Mouse (Mus musculus): ENCODE measurements around the gene Ptprc. TPM values are rescaled to one million over a fixed set of nuclear protein-coding genes. Genes with fewer than 3 reads are reported as not detected.

Gene Ptprc
- polyA plus RNA-seq, 1 experiment from 2014 or later: 0.59 TPM

DNA sequence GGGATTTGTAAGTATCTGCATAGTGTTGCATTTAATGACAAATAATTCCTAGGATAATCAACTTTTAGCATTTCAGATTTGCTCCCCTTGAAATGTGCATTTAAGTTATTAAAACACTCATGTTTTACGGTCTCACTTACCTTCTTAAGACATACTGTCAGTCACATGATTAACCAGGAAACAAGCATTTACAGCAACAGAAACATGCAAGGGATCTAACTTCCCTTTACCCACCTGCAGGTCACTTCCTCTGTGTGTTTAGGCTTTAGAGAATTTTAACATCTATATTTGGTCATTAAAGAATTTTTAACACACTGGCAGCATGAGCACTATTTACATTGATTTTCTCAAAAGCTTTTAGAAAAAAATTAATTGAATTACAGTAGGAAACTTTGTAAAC is 50.2 kb downstream of the Ptprc start:
- no peak overlapping the region for H3K9ac ChIP-seq (ENCODE audit: low read depth, low read length)
- H3K27me3 ChIP-seq (ENCODE audit: control insufficient read depth, insufficient read depth, low read depth, low read length): no peaks in the 10 kb centered on the region
- no peak overlapping the region for H3K4me2 ChIP-seq (ENCODE audit: low read length)
- WGBS: 96% methylated on average over 1 of the region's 1 CpGs
- no peak overlapping the region for H3K4me3 ChIP-seq (ENCODE audit: low read depth, low read length)
- H3K36me3 ChIP-seq (ENCODE audit: control insufficient read depth, insufficient read depth, low read length): no peaks in the 10 kb centered on the region
- no peak overlapping the region for H3K27ac ChIP-seq (ENCODE audit: low read length)
- H3K4me1 ChIP-seq (ENCODE audit: control insufficient read depth, insufficient read depth, low read length): no peaks in the 10 kb centered on the region
- no peaks in the 10 kb centered on the region for H3K9me3 ChIP-seq (replicated peaks; ENCODE audit: control insufficient read depth, low read length, poor library complexity, severe bottlenecking)
- ATAC-seq: no peak

DNA sequence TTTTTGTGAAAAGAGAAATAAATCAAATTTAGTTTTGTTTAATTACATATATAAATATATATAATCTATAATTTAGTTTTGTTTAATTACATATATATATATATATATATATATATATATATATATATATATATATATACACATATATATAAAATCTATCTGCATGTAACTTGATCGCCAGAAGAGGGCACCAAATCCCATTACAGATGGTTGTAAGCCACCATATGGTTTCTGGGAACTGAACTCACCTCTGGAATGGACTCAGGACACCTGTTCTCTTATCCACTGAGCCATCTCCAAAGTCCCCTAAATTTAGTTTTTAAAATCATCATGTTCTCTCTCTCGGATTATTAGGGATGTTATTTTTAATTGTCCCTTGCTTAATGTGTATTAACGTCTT is 51.6 kb downstream of the Ptprc start:
- Histone ChIP-seq H3K4me1 (ENCODE audit: control insufficient read depth, insufficient read depth, low read length) (no peaks in the 10 kb centered on the region), H3K36me3 (ENCODE audit: control insufficient read depth, insufficient read depth, low read length) (no peaks in the 10 kb centered on the region), H3K9me3 (replicated peaks; ENCODE audit: control insufficient read depth, low read length, poor library complexity, severe bottlenecking) (no peaks in the 10 kb centered on the region), H3K4me3 (ENCODE audit: low read depth, low read length) (no peak overlapping the region), H3K9ac (ENCODE audit: low read depth, low read length) (no peak overlapping the region), H3K27me3 (ENCODE audit: control insufficient read depth, insufficient read depth, low read depth, low read length) (no peaks in the 10 kb centered on the region), H3K4me2 (ENCODE audit: low read length) (no peak overlapping the region), H3K27ac (ENCODE audit: low read length) (no peak overlapping the region)
- WGBS: 44% methylated on average over 3 of the region's 3 CpGs
- ATAC-seq: no peak

DNA sequence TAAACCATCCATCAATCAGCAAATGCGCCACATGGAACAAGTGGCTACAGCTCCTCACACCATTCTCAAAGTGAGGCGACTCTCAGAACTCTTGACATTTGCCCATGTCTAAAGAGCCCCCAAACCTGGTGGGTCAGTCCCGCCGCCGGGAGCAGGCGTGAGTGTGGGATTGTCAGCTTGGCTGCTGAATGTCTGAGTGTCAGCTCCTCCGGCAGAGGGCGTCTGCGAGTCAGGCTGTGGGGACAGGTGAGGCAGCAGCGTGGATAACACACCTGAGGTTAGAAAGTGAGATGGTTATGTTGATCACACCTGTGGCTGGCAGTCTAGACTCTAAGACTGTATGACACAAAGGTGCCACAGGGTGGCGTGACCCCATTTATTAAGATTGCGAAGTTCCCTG is 55.6 kb downstream of the Ptprc start:
- Histone ChIP-seq H3K4me1 (ENCODE audit: control insufficient read depth, insufficient read depth, low read length) (no peaks in the 10 kb centered on the region), H3K27ac (ENCODE audit: low read length) (no peak overlapping the region), H3K4me2 (ENCODE audit: low read length) (no peak overlapping the region), H3K4me3 (ENCODE audit: low read depth, low read length) (no peak overlapping the region), H3K9me3 (replicated peaks; ENCODE audit: control insufficient read depth, low read length, poor library complexity, severe bottlenecking) (no peaks in the 10 kb centered on the region), H3K9ac (ENCODE audit: low read depth, low read length) (no peak overlapping the region), H3K27me3 (ENCODE audit: control insufficient read depth, insufficient read depth, low read depth, low read length) (no peaks in the 10 kb centered on the region), H3K36me3 (ENCODE audit: control insufficient read depth, insufficient read depth, low read length) (no peaks in the 10 kb centered on the region)
- 64% methylated on average over 12 of the region's 12 CpGs for WGBS
- ATAC-seq: no peak

DNA sequence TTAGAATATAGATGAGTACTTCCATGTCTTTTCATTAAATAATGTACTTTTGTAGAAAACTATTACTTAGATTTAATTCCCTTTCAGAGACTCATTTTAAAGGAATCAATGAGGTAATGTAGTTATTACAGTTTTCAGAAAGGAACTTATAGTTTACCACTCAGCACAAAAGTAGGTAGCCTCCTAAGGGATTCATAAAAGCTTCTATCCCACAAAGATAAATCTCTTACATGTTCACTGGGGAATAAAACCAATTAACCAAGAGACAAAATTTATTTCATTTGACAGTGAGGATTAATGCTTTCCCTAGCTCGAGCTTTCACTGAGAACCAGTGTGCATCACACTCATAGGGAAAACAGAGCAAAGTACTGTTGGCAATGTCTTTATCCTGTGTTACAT is 82.3 kb downstream of the Ptprc start:
- 46% methylated on average over 1 of the region's 1 CpGs for whole genome bisulfite sequencing
- Histone ChIP-seq H3K36me3 (ENCODE audit: control insufficient read depth, insufficient read depth, low read length) (no peaks in the 10 kb centered on the region), H3K4me2 (ENCODE audit: low read length) (no peak overlapping the region), H3K4me3 (ENCODE audit: low read depth, low read length) (no peak overlapping the region), H3K9me3 (replicated peaks; ENCODE audit: control insufficient read depth, low read length, poor library complexity, severe bottlenecking) (no peaks in the 10 kb centered on the region), H3K9ac (ENCODE audit: low read depth, low read length) (no peak overlapping the region), H3K4me1 (ENCODE audit: control insufficient read depth, insufficient read depth, low read length) (no peaks in the 10 kb centered on the region), H3K27me3 (ENCODE audit: control insufficient read depth, insufficient read depth, low read depth, low read length) (no peaks in the 10 kb centered on the region), H3K27ac (ENCODE audit: low read length) (no peak overlapping the region)
- no peak for ATAC-seq

DNA sequence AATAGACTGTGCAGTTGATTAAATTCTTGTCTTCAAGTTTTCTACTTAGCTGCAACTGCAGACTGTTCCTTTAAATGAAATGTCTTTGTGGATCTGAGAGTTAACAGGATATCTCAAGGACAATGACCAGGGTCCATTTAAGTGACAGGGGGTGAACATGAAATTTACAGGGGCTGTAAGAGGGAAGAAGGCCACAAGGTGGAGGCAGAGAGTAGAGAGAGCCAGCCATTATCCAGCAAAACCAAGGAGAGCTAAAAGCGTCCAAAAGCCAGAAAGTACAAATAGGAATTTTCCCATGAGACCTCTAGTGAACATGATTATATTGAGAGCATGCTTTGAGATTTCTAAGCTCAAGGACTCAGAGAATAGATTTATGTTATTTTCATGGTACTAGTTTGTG is 89.7 kb downstream of the Ptprc start:
- Histone ChIP-seq H3K4me1 (ENCODE audit: control insufficient read depth, insufficient read depth, low read length) (no peaks in the 10 kb centered on the region), H3K27ac (ENCODE audit: low read length) (no peak overlapping the region), H3K9ac (ENCODE audit: low read depth, low read length) (no peak overlapping the region), H3K9me3 (replicated peaks; ENCODE audit: control insufficient read depth, low read length, poor library complexity, severe bottlenecking) (no peaks in the 10 kb centered on the region), H3K27me3 (ENCODE audit: control insufficient read depth, insufficient read depth, low read depth, low read length) (no peaks in the 10 kb centered on the region), H3K4me3 (ENCODE audit: low read depth, low read length) (no peak overlapping the region), H3K4me2 (ENCODE audit: low read length) (no peak overlapping the region), H3K36me3 (ENCODE audit: control insufficient read depth, insufficient read depth, low read length) (no peaks in the 10 kb centered on the region)
- 0% methylated on average over 1 of the region's 1 CpGs for WGBS
- no peak for ATAC-seq

DNA sequence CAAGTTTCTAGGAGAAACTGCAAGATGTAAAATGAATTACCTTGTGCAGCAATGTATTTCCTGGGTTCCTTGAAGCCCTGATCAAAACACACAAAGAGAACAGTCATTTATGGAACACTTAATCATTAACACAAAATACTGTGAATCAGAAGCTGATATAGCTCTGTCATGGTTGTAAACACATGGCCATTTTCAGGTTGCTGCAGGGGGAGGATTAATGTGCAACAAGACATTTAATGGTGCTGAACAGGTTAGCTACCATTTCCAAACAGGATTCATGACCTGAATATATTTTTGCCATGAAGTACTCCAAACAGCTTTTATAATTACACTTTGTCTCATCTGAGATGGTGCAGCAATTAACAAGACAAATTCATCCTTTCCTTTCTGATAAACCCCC is 91.8 kb downstream of the Ptprc start:
- ATAC-seq: no peak
- H3K4me1 ChIP-seq (ENCODE audit: control insufficient read depth, insufficient read depth, low read length): no peaks in the 10 kb centered on the region
- H3K9me3 ChIP-seq (replicated peaks; ENCODE audit: control insufficient read depth, low read length, poor library complexity, severe bottlenecking): no peaks in the 10 kb centered on the region
- H3K27ac ChIP-seq (ENCODE audit: low read length): no peak overlapping the region
- no peak overlapping the region for H3K4me2 ChIP-seq (ENCODE audit: low read length)
- no peaks in the 10 kb centered on the region for H3K36me3 ChIP-seq (ENCODE audit: control insufficient read depth, insufficient read depth, low read length)
- no peaks in the 10 kb centered on the region for H3K27me3 ChIP-seq (ENCODE audit: control insufficient read depth, insufficient read depth, low read depth, low read length)
- no peak overlapping the region for H3K9ac ChIP-seq (ENCODE audit: low read depth, low read length)
- no peak overlapping the region for H3K4me3 ChIP-seq (ENCODE audit: low read depth, low read length)

DNA sequence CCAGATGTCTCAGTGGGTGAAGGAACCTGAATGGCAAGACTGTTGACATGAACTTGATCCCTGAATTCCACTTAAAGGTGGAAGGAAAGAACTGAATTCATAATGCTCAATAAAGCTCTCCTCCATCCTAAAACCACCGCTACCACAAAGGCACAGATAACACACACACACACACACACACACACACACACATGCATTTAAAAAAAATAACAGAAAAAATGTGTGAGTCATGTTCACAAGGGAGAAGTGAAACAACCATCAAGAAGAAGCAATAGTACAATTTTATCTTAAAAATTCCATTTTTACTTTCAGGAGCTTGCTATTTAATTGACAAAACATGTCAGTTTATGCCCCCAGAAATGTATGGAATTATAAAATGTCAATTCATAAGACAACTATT is 95.2 kb downstream of the Ptprc start:
- Histone ChIP-seq H3K9me3 (replicated peaks; ENCODE audit: control insufficient read depth, low read length, poor library complexity, severe bottlenecking) (no peaks in the 10 kb centered on the region), H3K4me1 (ENCODE audit: control insufficient read depth, insufficient read depth, low read length) (no peaks in the 10 kb centered on the region), H3K27ac (ENCODE audit: low read length) (no peak overlapping the region), H3K4me2 (ENCODE audit: low read length) (no peak overlapping the region), H3K9ac (ENCODE audit: low read depth, low read length) (no peak overlapping the region), H3K4me3 (ENCODE audit: low read depth, low read length) (no peak overlapping the region), H3K27me3 (ENCODE audit: control insufficient read depth, insufficient read depth, low read depth, low read length) (no peaks in the 10 kb centered on the region), H3K36me3 (ENCODE audit: control insufficient read depth, insufficient read depth, low read length) (no peaks in the 10 kb centered on the region)
- ATAC-seq: no peak
- WGBS: 96% methylated on average over 1 of the region's 1 CpGs

DNA sequence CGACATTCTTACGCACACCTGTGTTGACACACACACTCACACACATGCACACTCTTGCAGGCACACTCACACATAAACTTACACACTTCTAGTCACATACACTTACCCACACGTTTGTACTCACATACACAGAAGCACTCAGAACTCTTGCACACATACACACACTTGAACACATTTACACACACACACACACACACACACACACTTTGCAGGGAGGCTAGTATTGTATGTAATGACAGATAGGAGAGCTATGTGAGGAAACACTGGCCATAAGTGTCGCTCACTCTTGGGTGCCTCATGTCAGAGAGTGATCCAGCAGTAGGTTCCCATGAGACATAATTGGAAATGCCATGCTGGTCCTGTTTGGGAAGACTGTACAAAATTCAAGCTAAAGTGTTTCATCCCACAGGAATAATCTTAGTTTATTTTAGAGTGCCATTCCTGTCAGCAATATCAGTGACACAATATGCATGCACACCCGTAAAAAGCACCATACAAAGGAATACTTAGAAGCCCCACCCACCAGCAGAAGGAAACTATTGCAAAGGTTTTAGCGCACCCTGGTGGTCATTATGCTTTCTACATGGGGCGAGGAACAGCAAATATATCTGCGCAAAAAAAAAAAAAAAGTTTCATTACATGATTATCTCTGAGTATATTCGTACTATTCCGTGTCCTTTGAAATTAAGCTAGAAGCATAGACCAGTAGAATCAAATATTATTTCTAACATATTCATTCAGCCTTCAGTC is 131.1 kb downstream of the Ptprc start:
- Histone ChIP-seq H3K4me3 (ENCODE audit: low read depth, low read length) (no peak overlapping the region), H3K27ac (ENCODE audit: low read length) (no peak overlapping the region), H3K36me3 (ENCODE audit: control insufficient read depth, insufficient read depth, low read length) (no peaks in the 10 kb centered on the region), H3K4me1 (ENCODE audit: control insufficient read depth, insufficient read depth, low read length) (peaks cover 3% of the 10 kb centered on the region), H3K9me3 (replicated peaks; ENCODE audit: control insufficient read depth, low read length, poor library complexity, severe bottlenecking) (no peaks in the 10 kb centered on the region), H3K4me2 (ENCODE audit: low read length) (peak overlapping the region; percentile 16; the same call in 1 of the 2 replicates), H3K9ac (ENCODE audit: low read depth, low read length) (peak overlapping the region; percentile 53), H3K27me3 (ENCODE audit: control insufficient read depth, insufficient read depth, low read depth, low read length) (no peaks in the 10 kb centered on the region)
- 34% methylated on average over 10 of the region's 10 CpGs for WGBS
- peak; percentile 83 for ATAC-seq

DNA sequence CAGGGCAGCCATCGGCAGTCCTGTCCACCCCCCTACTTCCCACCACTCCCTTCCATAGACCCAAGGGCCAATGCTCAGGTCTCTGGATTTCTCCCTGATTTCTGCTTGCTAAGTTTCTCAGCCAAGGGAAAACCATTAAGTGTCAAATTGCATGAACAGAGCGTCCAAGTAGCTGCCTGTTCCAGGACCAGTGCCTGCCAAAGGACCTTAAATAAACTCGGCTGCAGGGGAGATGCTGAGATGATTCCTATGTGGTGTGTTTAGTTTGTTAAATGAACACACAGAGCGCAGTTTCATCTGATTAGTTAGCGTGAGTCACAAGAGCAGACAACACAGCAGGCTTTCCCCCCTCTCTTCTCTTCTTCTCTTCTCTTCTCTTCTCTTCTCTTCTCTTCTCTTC is 135.0 kb downstream of the Ptprc start:
- no peak for ATAC-seq

More for the DNA sequence above, 135.0 kb downstream of the Ptprc start:
- Histone ChIP-seq H3K4me2 (ENCODE audit: low read length) (no peak overlapping the region), H3K4me1 (ENCODE audit: control insufficient read depth, insufficient read depth, low read length) (peaks cover 6% of the 10 kb centered on the region), H3K4me3 (ENCODE audit: low read depth, low read length) (no peak overlapping the region), H3K27ac (ENCODE audit: low read length) (no peak overlapping the region), H3K27me3 (ENCODE audit: control insufficient read depth, insufficient read depth, low read depth, low read length) (no peaks in the 10 kb centered on the region), H3K36me3 (ENCODE audit: control insufficient read depth, insufficient read depth, low read length) (no peaks in the 10 kb centered on the region), H3K9ac (ENCODE audit: low read depth, low read length) (no peak overlapping the region), H3K9me3 (replicated peaks; ENCODE audit: control insufficient read depth, low read length, poor library complexity, severe bottlenecking) (no peaks in the 10 kb centered on the region)
- WGBS: 57% methylated on average over 5 of the region's 5 CpGs
